Mouse (Mus musculus) heart, embryonic 15.5 days (tissue): ENCODE measurements at regions not wholly inside any gene's neighbourhood (a gene's known extent, or its start where the extent isn't known, plus 50 kb on each side); places are given as distances from the start of the nearest gene placed in this dataset.

Source experiments
- ATAC-seq: fragments of 200-750 bp; cut with Nextera tagmentation; replicated peaks from 2 replicates; pipeline ENCODE4 v1.8.0; 2017; ENCODE audit warnings: low read depth, moderate TSS enrichment; ENCODE audit not compliant: insufficient number of reproducible peaks, insufficient read depth, low FRiP score
- H3K27ac ChIP-seq: fragments of 300-500 bp; sonication (generic); 2 replicates; pipeline ENCODE4 v1.5.1; 2015; ENCODE audit warnings: mild to moderate bottlenecking, inconsistent platforms
- H3K27me3 ChIP-seq: fragments of 300-500 bp; sonication (generic); 2 replicates; pipeline ENCODE4 v1.6.1; 2015; ENCODE audit warnings: inconsistent platforms
- H3K36me3 ChIP-seq: fragments of 300-500 bp; sonication (generic); 2 replicates; pipeline ENCODE4 v1.6.1; 2015; ENCODE audit warnings: mild to moderate bottlenecking, inconsistent platforms
- H3K4me1 ChIP-seq: fragments of 300-500 bp; sonication (generic); replicated peaks from 2 replicates; pipeline ENCODE4 v1.6.1; 2015; ENCODE audit warnings: inconsistent platforms
- H3K4me2 ChIP-seq: fragments of 300-500 bp; sonication (generic); 2 replicates; pipeline ENCODE4 v1.6.1; 2015; ENCODE audit warnings: inconsistent platforms, mild to moderate bottlenecking, moderate library complexity
- H3K4me3 ChIP-seq: fragments of 300-500 bp; sonication (generic); 2 replicates; pipeline ENCODE4 v1.5.1; 2015; ENCODE audit warnings: mild to moderate bottlenecking, inconsistent platforms
- H3K9ac ChIP-seq: fragments of 300-500 bp; sonication (generic); 2 replicates; pipeline ENCODE4 v1.6.1; 2015; ENCODE audit warnings: mild to moderate bottlenecking, inconsistent platforms
- H3K9me3 ChIP-seq: fragments of 300-500 bp; sonication (generic); replicated peaks from 2 replicates; pipeline ENCODE4 v1.6.1; 2016; ENCODE audit warnings: inconsistent platforms
- WGBS: fragments of 180-500 bp; shearing (Covaris S2); methylation state at CpG from one replicate; pipeline ENCODE4 v1.1.7; 2015; ENCODE audit warnings: mixed read lengths; 5-methylcytosine and 5-hydroxymethylcytosine counted together

GRCm38 (mm10) chr3:119958799-119959467, 174.7 kb upstream of the Ptbp2 start:
- Histone ChIP-seq H3K9me3 (no peaks in the 10 kb centered on the region), H3K4me1 (peaks cover 10% of the 10 kb centered on the region; the same call in 1 of the 2 replicates), H3K27me3 (no peaks in the 10 kb centered on the region), H3K27ac (no peak overlapping the region), H3K4me2 (no peak overlapping the region), H3K4me3 (no peak overlapping the region), H3K36me3 (no peaks in the 10 kb centered on the region), H3K9ac (no peak overlapping the region)
- ATAC-seq = no peak
- 21% methylated on average over 5 of the region's 5 CpGs for WGBS

DNA sequence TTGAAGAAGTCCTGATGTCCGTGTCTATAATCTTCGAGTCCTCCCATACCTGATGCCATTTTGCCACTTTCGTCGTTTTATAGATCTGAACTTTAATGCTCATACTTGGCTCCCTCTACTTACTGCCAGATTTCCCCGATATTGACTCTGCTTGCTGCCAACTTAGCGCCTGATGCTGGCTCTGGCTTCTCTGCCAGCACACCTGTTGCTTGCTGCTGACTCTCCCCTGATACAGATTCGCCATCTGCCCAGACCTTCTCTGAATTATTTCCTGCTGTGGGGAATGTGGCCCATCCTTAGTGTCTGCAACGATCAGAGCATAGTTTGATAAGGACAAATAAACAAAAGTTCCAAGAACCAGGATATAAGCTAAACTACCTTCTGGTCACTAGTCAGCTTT, 173.3 kb upstream of the Ptbp2 start:
- no peak for ATAC-seq
- H3K4me2 ChIP-seq = no peak overlapping the region
- H3K4me3 ChIP-seq = no peak overlapping the region
- H3K9ac ChIP-seq = no peak overlapping the region
- no peaks in the 10 kb centered on the region for H3K27me3 ChIP-seq
- H3K36me3 ChIP-seq = no peaks in the 10 kb centered on the region
- H3K4me1 ChIP-seq = peaks cover 10% of the 10 kb centered on the region; the same call in 1 of the 2 replicates
- 75% methylated on average over 8 of the region's 8 CpGs for WGBS
- H3K27ac ChIP-seq = no peak overlapping the region
- H3K9me3 ChIP-seq = no peaks in the 10 kb centered on the region

DNA sequence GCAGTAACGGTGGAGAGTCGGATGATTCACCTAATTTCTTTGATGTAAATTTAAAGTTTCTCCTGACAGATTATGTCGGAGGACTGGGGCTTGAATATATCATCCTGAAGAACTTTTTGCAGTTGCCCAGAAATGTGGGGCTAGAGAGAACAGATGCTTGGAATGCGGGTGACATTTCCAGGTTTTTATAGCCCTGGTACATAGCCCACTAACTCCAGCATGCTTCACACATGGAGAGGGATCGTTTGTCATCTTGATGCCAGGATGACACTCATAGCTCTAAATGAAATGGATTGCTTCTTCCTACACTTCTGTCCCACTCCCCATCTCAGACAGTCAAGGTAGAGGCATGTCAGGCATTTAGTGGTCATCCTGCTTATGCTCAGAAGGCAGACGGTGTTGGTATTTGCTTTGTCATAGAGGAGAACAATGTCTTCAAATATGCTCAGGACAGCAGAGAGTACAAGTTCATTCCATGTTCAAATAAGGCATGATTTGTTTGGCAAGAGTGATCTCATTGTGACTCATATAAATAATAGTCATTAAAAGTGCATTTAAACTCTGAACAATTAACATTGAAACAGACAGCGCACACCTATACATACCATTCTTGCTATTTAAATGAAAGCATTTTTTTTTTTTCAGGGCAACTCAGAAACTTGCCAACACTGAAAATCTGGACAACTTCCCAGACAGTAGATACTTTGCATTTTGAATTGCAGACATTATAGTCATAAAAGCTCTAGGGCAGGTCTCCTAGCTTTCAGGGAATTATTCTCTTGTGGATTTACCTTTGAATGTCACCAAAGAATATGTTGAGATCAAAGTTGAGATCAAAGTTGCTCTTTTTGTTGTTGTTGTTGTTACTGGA, 171.7 kb upstream of the Ptbp2 start:
- WGBS = 72% methylated on average over 7 of the region's 7 CpGs
- H3K4me1 ChIP-seq = peaks cover 10% of the 10 kb centered on the region; the same call in 1 of the 2 replicates
- H3K27me3 ChIP-seq = no peaks in the 10 kb centered on the region
- no peaks in the 10 kb centered on the region for H3K36me3 ChIP-seq
- H3K4me3 ChIP-seq = no peak overlapping the region
- ATAC-seq = no peak
- no peak overlapping the region for H3K27ac ChIP-seq
- no peak overlapping the region for H3K9ac ChIP-seq
- H3K4me2 ChIP-seq = no peak overlapping the region
- H3K9me3 ChIP-seq = no peaks in the 10 kb centered on the region

- Histone ChIP-seq H3K36me3 (no peaks in the 10 kb centered on the region), H3K4me1 (no peaks in the 10 kb centered on the region; the same call in 1 of the 2 replicates), H3K27ac (no peak overlapping the region), H3K27me3 (no peaks in the 10 kb centered on the region), H3K9me3 (no peaks in the 10 kb centered on the region), H3K4me3 (no peak overlapping the region), H3K9ac (no peak overlapping the region), H3K4me2 (no peak overlapping the region)
- 77% methylated on average over 3 of the region's 3 CpGs for WGBS
- ATAC-seq = no peak
Observed at GRCm38 (mm10) chr3:119950721-119951120, 166.5 kb upstream of the Ptbp2 start.

GRCm38 (mm10) chr3:119950070-119950469, 165.8 kb upstream of the Ptbp2 start:
- 68% methylated on average over 2 of the region's 2 CpGs for WGBS
- no peak for ATAC-seq
- no peaks in the 10 kb centered on the region; the same call in 1 of the 2 replicates for H3K4me1 ChIP-seq
- no peaks in the 10 kb centered on the region for H3K36me3 ChIP-seq
- H3K9me3 ChIP-seq = no peaks in the 10 kb centered on the region
- H3K4me3 ChIP-seq = no peak overlapping the region
- H3K27ac ChIP-seq = no peak overlapping the region
- no peaks in the 10 kb centered on the region for H3K27me3 ChIP-seq
- H3K4me2 ChIP-seq = no peak overlapping the region
- H3K9ac ChIP-seq = no peak overlapping the region

GRCm38 (mm10) chr3:119949620-119950019, 165.4 kb upstream of the Ptbp2 start:
- Histone ChIP-seq H3K4me2 (peak overlapping the region; percentile 51), H3K36me3 (no peaks in the 10 kb centered on the region), H3K27ac (no peak overlapping the region), H3K9me3 (no peaks in the 10 kb centered on the region), H3K27me3 (no peaks in the 10 kb centered on the region), H3K4me3 (peak overlapping the region; percentile 18), H3K4me1 (no peaks in the 10 kb centered on the region; the same call in 1 of the 2 replicates), H3K9ac (no peak overlapping the region)
- WGBS = 37% methylated on average over 7 of the region's 7 CpGs
- no peak for ATAC-seq

DNA sequence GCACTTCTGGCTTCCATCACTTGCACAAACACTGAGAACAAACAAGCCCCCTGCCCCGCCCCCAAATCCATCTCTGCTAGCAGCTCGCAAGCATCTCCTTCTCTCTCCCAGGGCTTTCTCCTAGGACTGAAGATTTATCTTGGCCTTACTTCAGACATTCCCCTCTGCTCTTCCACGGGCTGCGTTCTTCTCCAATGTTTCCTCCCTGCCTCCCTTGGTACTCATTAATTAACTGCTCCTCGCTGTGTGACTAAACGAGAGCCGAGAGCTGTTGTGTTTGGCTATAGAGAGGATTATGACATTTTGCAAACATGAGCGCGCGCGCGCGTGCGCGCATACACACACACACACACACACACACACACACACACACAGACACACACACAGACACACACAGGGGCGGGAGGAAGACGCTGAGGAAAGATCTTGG, 164.8 kb upstream of the Ptbp2 start:
- 41% methylated on average over 17 of the region's 17 CpGs for WGBS
- ATAC-seq = no peak; the same call in 1 of the 2 replicates
- no peaks in the 10 kb centered on the region; the same call in 1 of the 2 replicates for H3K4me1 ChIP-seq
- H3K9me3 ChIP-seq = no peaks in the 10 kb centered on the region
- H3K4me2 ChIP-seq = peak overlapping the region; percentile 51
- no peaks in the 10 kb centered on the region for H3K27me3 ChIP-seq
- no peaks in the 10 kb centered on the region for H3K36me3 ChIP-seq
- H3K27ac ChIP-seq = no peak overlapping the region
- H3K9ac ChIP-seq = no peak overlapping the region
- H3K4me3 ChIP-seq = peak overlapping the region; percentile 18

GRCm38 (mm10) chr3:119947126-119947525, 162.9 kb upstream of the Ptbp2 start:
- Histone ChIP-seq H3K4me1 (no peaks in the 10 kb centered on the region; the same call in 1 of the 2 replicates), H3K4me3 (no peak overlapping the region), H3K4me2 (no peak overlapping the region), H3K36me3 (no peaks in the 10 kb centered on the region), H3K9ac (no peak overlapping the region), H3K27ac (no peak overlapping the region), H3K9me3 (no peaks in the 10 kb centered on the region), H3K27me3 (no peaks in the 10 kb centered on the region)
- ATAC-seq = no peak
- WGBS = 74% methylated on average over 4 of the region's 4 CpGs

GRCm38 (mm10) chr3:119944115-119944514, 159.8 kb upstream of the Ptbp2 start:
- 59% methylated on average over 5 of the region's 5 CpGs for WGBS

DNA sequence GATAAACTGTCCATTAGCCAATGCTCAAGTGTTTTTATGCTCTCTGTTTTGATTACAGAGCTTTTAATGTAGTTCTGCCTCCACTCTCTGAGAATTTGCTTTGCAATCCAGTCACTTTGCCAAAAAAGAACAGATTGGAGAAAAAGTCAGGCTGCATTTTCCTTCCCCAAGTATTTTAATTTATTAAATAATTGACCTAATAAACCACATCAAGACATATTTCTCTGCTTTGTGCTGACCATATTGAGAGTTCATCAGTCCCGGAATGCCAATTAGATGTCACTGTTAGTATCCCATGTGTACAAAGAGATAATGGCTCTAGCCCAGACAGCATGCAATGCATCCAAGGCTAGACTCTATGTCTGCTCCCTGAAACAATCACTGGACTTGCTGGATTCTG, 154.8 kb upstream of the Ptbp2 start:
- WGBS = 70% methylated on average over 1 of the region's 1 CpGs
- no peak overlapping the region for H3K4me3 ChIP-seq
- no peaks in the 10 kb centered on the region for H3K27me3 ChIP-seq
- H3K27ac ChIP-seq = no peak overlapping the region
- no peak overlapping the region for H3K9ac ChIP-seq
- ATAC-seq = no peak
- H3K4me2 ChIP-seq = no peak overlapping the region
- H3K36me3 ChIP-seq = no peaks in the 10 kb centered on the region
- H3K9me3 ChIP-seq = no peaks in the 10 kb centered on the region
- H3K4me1 ChIP-seq = no peaks in the 10 kb centered on the region

More at GRCm38 (mm10) chr3:119944115-119944514, 159.8 kb upstream of the Ptbp2 start:
- Histone ChIP-seq H3K9me3 (no peaks in the 10 kb centered on the region), H3K4me3 (no peak overlapping the region), H3K27me3 (no peaks in the 10 kb centered on the region), H3K4me1 (no peaks in the 10 kb centered on the region), H3K27ac (no peak overlapping the region), H3K36me3 (no peaks in the 10 kb centered on the region), H3K4me2 (no peak overlapping the region), H3K9ac (no peak overlapping the region)
- ATAC-seq = no peak

DNA sequence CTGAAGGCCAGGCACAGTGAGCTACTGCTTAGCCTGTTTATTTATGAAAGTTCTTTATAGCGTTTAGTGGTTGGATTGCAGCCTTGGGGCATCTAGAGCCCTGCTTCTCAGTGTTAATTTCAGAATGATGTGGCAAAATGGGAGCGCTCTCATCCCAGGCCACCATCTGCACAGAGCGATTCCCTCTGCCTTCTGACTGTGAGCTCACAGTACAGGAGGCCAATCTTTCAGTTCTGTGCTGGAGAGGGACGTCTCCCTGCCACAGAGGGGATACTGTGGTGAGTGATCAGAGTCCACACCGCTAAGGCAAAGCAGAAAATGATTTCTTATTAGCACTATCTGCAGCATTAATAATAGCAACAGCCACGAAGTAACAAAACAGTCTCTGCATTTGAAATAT, 154.2 kb upstream of the Ptbp2 start:
- ATAC-seq = no peak
- 70% methylated on average over 6 of the region's 6 CpGs for WGBS
- no peak overlapping the region for H3K4me2 ChIP-seq

More for the DNA sequence above, 154.2 kb upstream of the Ptbp2 start:
- H3K27me3 ChIP-seq = no peaks in the 10 kb centered on the region
- H3K4me1 ChIP-seq = no peaks in the 10 kb centered on the region
- H3K27ac ChIP-seq = no peak overlapping the region
- H3K36me3 ChIP-seq = no peaks in the 10 kb centered on the region
- no peak overlapping the region for H3K4me3 ChIP-seq
- H3K9ac ChIP-seq = no peak overlapping the region
- H3K9me3 ChIP-seq = no peaks in the 10 kb centered on the region
